Mouse (Mus musculus) MEL (cell line): ENCODE results near the gene Gm43720. TPM values are rescaled to one million over a fixed set of nuclear protein-coding genes. Genes with fewer than 3 reads are reported as not detected.

Experiments
- DNase-seq: peaks from one replicate; pipeline ENCODE4 v3.0.0; 2011; ENCODE audit warnings: low read depth, low spot score
- H3K27ac ChIP-seq: 2 replicates; pipeline ENCODE4 v1.5.1; 2012; ENCODE audit warnings: low read depth, mild to moderate bottlenecking, control low read depth, low read length, moderate library complexity; ENCODE audit not compliant: control insufficient read depth
- H3K27me3 ChIP-seq, 2 experiments: fragments of 150-350 bp in 1 of 2; sonication (generic) in 1 of 2; 2 replicates each; pipeline ENCODE4 v1.6.1; 2012; ENCODE audit warnings: low read length in 2 of 2, mild to moderate bottlenecking in 2 of 2, improper control_type of control experiment in 1 of 2, moderate library complexity in 1 of 2; ENCODE audit not compliant: insufficient read depth in 2 of 2, control insufficient read depth in 1 of 2
- H3K36me3 ChIP-seq, 2 experiments: 2 replicates each; pipeline ENCODE4 v1.6.1; 2012 to 2014; ENCODE audit warnings: low read length in 2 of 2, improper control_type of control experiment in 1 of 2, inconsistent platforms in 1 of 2, mild to moderate bottlenecking in 1 of 2; ENCODE audit not compliant: insufficient read depth in 2 of 2, control insufficient read depth in 1 of 2
- H3K4me1 ChIP-seq, 2 experiments: fragments of 150-350 bp in 1 of 2; sonication (generic) in 1 of 2; 2 replicates each; pipeline ENCODE4 v1.6.1; 2012; ENCODE audit warnings: low read length in 2 of 2, improper control_type of control experiment in 1 of 2, mild to moderate bottlenecking in 1 of 2; ENCODE audit not compliant: insufficient read depth in 2 of 2, control insufficient read depth in 1 of 2
- H3K4me3 ChIP-seq, 2 experiments: fragments of 150-350 bp in 1 of 2; sonication (generic) in 1 of 2; 2 replicates each; pipeline ENCODE4 v1.5.1; 2012; ENCODE audit warnings: low read depth in 2 of 2, low read length in 2 of 2, mild to moderate bottlenecking in 2 of 2, moderate library complexity in 2 of 2, control low read depth in 1 of 2, improper control_type of control experiment in 1 of 2; ENCODE audit not compliant: control insufficient read depth in 1 of 2, insufficient read depth in 1 of 2
- H3K79me2 ChIP-seq: 2 replicates; pipeline ENCODE4 v1.6.1; 2012; ENCODE audit warnings: mild to moderate bottlenecking, low read length, moderate library complexity; ENCODE audit not compliant: control insufficient read depth, poor library complexity, insufficient read depth
- H3K9ac ChIP-seq: 2 replicates; pipeline ENCODE4 v1.6.1; 2012; ENCODE audit warnings: low read depth, mild to moderate bottlenecking, control low read depth, low read length, moderate library complexity; ENCODE audit not compliant: control insufficient read depth, poor library complexity, severe bottlenecking
- H3K9me3 ChIP-seq: fragments of 150-350 bp; sonication (generic); replicated peaks from 2 replicates; pipeline ENCODE4 v1.6.1; 2012; ENCODE audit warnings: mild to moderate bottlenecking, low read length, improper control_type of control experiment, moderate library complexity; ENCODE audit not compliant: insufficient read depth
- CHD2 ChIP-seq: IDR thresholded peaks from 2 replicates; pipeline ENCODE4 v1.6.1; 2011; ENCODE audit warnings: low read length, improper control_type of control experiment
- ELF1 ChIP-seq: IDR thresholded peaks from 2 replicates; pipeline ENCODE4 v1.6.1; 2014; ENCODE audit warnings: low read depth, mild to moderate bottlenecking, inconsistent platforms, low read length, improper control_type of control experiment, moderate library complexity
- GABPA ChIP-seq: IDR thresholded peaks from 2 replicates; pipeline ENCODE4 v1.6.1; 2012; ENCODE audit warnings: low read depth, mild to moderate bottlenecking, inconsistent platforms, low read length, improper control_type of control experiment, moderate library complexity
- GATA1 ChIP-seq: IDR thresholded peaks from 2 replicates; pipeline ENCODE4 v1.6.1; 2011; ENCODE audit warnings: low read depth, low read length, improper control_type of control experiment
- MAX ChIP-seq: IDR thresholded peaks from 2 replicates; pipeline ENCODE4 v1.6.1; 2011; ENCODE audit warnings: low read length, improper control_type of control experiment
- MEF2A ChIP-seq: IDR thresholded peaks from 2 replicates; pipeline ENCODE4 v1.6.1; 2014; ENCODE audit warnings: low read depth, mild to moderate bottlenecking, inconsistent platforms, low read length, improper control_type of control experiment; ENCODE audit not compliant: poor library complexity, insufficient replicate concordance, severe bottlenecking; ENCODE audit errors: extremely low read depth
- MXI1 ChIP-seq: IDR thresholded peaks from 2 replicates; pipeline ENCODE4 v1.6.1; 2011; ENCODE audit warnings: mild to moderate bottlenecking, low read depth, low read length, improper control_type of control experiment
- NRF1 ChIP-seq: IDR thresholded peaks from 2 replicates; pipeline ENCODE4 v1.6.1; 2014; ENCODE audit warnings: low read depth, mild to moderate bottlenecking, inconsistent platforms, low read length, improper control_type of control experiment, moderate library complexity; ENCODE audit not compliant: poor library complexity, insufficient read depth, severe bottlenecking
- POLR2A ChIP-seq, 2 experiments: IDR thresholded peaks; 2 replicates each; pipeline ENCODE4 v1.6.1; 2011 to 2012; ENCODE audit warnings: low read length in 2 of 2, mild to moderate bottlenecking in 2 of 2, control low read depth in 1 of 2, improper control_type of control experiment in 1 of 2, low read depth in 1 of 2, moderate library complexity in 1 of 2; ENCODE audit not compliant: control insufficient read depth in 1 of 2, insufficient read depth in 1 of 2, poor library complexity in 1 of 2
- POLR2AphosphoS2 ChIP-seq: IDR thresholded peaks from 2 replicates; pipeline ENCODE4 v1.6.1; 2011; ENCODE audit warnings: low read length, improper control_type of control experiment
- RCOR1 ChIP-seq: IDR thresholded peaks from 2 replicates; pipeline ENCODE4 v1.6.1; 2012; ENCODE audit warnings: low read depth, mild to moderate bottlenecking, inconsistent platforms, low read length, improper control_type of control experiment
- SIN3A ChIP-seq: IDR thresholded peaks from 2 replicates; pipeline ENCODE4 v1.6.1; 2012; ENCODE audit warnings: low read length, improper control_type of control experiment, inconsistent platforms
- ZMIZ1 ChIP-seq: IDR thresholded peaks from 2 replicates; pipeline ENCODE4 v1.6.1; 2012; ENCODE audit warnings: low read depth, mild to moderate bottlenecking, inconsistent platforms, low read length, improper control_type of control experiment, moderate library complexity
- polyA plus RNA-seq, 2 experiments: library from polyadenylated mRNA; stranded (reverse) in 1 of 2; unstranded in 1 of 2; fragments of >175 nt in 1 of 2; fragments of >200 nt in 1 of 2; gene quantifications; 2 replicates each; pipeline versions ENCODE4 v1.2.1 to v1.2.4; 2012; ENCODE audit warnings: low replicate concordance in 2 of 2, low read depth in 1 of 2; ENCODE audit not compliant: insufficient read length in 2 of 2, insufficient read depth in 1 of 2, missing spikeins in 1 of 2
- total RNA-seq: library from RNA; depleted of rRNA; stranded (reverse); fragments of 300-350 nt; gene quantifications from 2 replicates; pipeline ENCODE4 v1.2.3, GENCODE M21; 2012; rRNA removed

Gene Gm43720
- total RNA-seq: not detected in 2 replicates
- not detected for polyA plus RNA-seq

DNA sequence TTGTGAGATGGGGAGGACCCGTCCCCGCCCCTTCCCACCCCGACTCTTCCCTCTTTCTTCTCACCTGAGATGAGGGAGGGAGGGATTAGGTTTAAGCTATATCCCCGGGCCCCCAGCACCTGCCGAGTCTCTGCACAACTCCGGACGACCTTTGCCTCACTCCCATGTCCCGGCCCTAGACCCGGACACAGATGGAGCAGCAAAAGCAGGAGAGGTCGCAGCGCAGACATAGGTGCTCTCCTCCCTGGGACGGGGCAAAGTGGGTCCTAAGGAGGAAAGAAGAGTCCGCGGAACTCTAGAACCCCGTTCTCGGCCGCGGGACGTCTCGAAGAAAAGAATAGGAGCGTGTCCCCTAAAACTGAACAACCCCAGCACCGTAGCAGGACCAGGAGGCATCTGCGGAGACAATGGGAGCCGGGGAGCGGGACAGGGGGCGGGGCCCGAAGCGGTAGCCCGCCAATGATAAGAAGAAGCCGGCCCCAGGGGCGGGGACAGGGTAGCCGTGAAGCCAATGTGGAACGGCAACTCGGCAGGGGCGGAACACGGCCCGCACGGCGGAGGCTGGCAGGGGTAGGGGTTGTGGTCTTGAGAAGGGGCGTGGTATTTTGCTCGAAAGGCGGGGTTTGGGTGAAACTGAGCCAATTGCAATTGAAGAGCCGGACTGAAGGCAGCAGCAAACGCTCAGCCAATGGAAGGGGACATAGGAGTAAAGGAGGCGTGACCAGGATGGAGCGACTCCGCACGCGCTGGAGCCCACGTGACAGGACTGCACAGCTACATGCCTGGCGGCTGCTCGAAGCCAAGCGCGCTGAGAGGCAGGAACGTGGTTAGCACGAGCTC lies at the start of gene Gm43720, which contains the start of the genes Gpc2 and Stag3:
TSS of gene Gm43720 (minus strand) at position 374 of the 840 bp plus-strand sequence.
TSS of gene Gpc2 (minus strand) at position 421 of the 840 bp plus-strand sequence.
TSS of gene Stag3 (plus strand) at position 656 of the 840 bp plus-strand sequence.
- H3K9ac ChIP-seq: no peak within 1 kb of the TSS
- no peak within 1 kb of the TSS for H3K27ac ChIP-seq
- H3K4me3 ChIP-seq: no peak within 1 kb of the TSS
- H3K27me3 ChIP-seq: no peaks in the 10 kb centered on the region; a peak in 1 of 4 replicates
- H3K79me2 ChIP-seq: no peaks in the 10 kb centered on the region
- TF ChIP-seq GATA1: no peak
- DNase-seq: no peak
- no peaks in the 10 kb centered on the region for H3K36me3 ChIP-seq
- no peaks in the 10 kb centered on the region for H3K4me1 ChIP-seq
- H3K9me3 ChIP-seq: no peaks in the 10 kb centered on the region

DNA sequence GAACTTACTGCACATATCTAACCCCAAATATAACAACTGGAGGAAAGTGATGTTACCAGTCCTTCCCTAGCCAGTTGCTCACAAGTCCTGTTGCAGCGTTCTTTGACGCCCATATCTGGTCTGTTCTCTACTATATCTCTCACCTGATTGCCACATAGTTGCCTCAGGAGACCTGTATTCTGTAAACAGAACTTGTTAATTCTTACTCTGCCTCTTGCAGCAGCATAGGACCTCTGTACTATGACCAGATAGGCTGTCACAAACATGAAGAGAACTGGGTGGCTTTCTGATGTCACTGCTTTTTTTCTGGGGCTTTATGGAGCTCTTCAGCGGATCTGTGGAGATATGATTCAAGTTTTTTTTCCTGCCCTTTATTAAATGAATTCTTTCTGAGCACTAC lies 33.0 kb upstream of the Gm43720 start:
- Histone ChIP-seq H3K36me3 (no peaks in the 10 kb centered on the region), H3K27me3 (no peaks in the 10 kb centered on the region), H3K4me3 (no peak overlapping the region)

DNA sequence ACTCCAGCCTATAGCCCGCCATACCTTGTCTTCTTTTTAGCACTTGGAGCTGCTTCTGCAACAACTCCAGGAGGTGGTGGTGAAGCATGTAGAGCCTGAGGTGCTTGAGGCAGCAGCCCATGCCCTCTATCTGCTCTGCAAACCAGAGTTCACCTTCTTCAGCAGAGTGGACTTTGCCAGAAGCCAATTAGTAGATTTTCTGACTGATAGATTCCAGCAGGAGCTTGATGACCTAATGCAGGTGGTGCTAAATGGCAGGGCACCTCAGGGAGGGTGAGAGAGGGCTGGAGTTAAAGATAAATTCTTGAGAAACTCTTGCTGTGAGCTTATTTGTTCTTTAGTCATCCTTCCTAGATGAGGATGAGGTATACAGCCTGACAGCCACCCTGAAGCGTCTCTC lies 19.9 kb upstream of the Gm43720 start:
- Histone ChIP-seq H3K36me3 (no peaks in the 10 kb centered on the region), H3K9ac (no peak overlapping the region), H3K4me3 (no peak overlapping the region), H3K79me2 (no peaks in the 10 kb centered on the region), H3K4me1 (no peaks in the 10 kb centered on the region), H3K9me3 (no peaks in the 10 kb centered on the region), H3K27ac (no peak overlapping the region), H3K27me3 (no peaks in the 10 kb centered on the region; a peak in 1 of 4 replicates)
- DNase-seq: no peak
- TF ChIP-seq MAX: no peak
- no peak for TF ChIP-seq MXI1
- TF ChIP-seq SIN3A: no peak
- no peak for TF ChIP-seq CHD2
- TF ChIP-seq RCOR1: no peak
- TF ChIP-seq ZMIZ1: no peak
- no peak for TF ChIP-seq POLR2A (IDR thresholded peaks at IDR 0.05; ENCODE audit: control insufficient read depth in 1 of 2, insufficient read depth in 1 of 2, low read depth in 1 of 2, low read length in 2 of 2, poor library complexity in 1 of 2)
- no peak for TF ChIP-seq ELF1
- TF ChIP-seq POLR2AphosphoS2: no peak
- TF ChIP-seq GABPA: no peak

More for the DNA sequence above, 33.0 kb upstream of the Gm43720 start:
- Histone ChIP-seq H3K79me2 (no peaks in the 10 kb centered on the region), H3K9ac (no peak overlapping the region), H3K9me3 (no peaks in the 10 kb centered on the region), H3K27ac (no peak overlapping the region), H3K4me1 (no peaks in the 10 kb centered on the region)
- TF ChIP-seq SIN3A: no peak
- TF ChIP-seq NRF1: no peak
- TF ChIP-seq ELF1: no peak
- TF ChIP-seq MEF2A: no peak
- no peak for DNase-seq
